Mouse (Mus musculus) stomach, adult 2 months (tissue): ENCODE measurements around the gene Vmn1r129. TPM values are rescaled to one million over a fixed set of nuclear protein-coding genes. Genes with fewer than 3 reads are reported as not detected.

ENCODE experiments used
- polyA plus RNA-seq: library from polyadenylated mRNA; depleted of rRNA; stranded (reverse); fragments of >200 nt; gene quantifications from 2 replicates; pipeline ENCODE4 v1.2.3, GENCODE M21; 2012; rRNA removed

Gene Vmn1r129
- polyA plus RNA-seq, result not detected in 2 replicates

GRCm38 (mm10) chr7:21361191-21361590 is at the start of gene Vmn1r129:
Gene Vmn1r129 (minus strand): TSS chr7:21361291.

GRCm38 (mm10) chr7:21349073-21349472 is 12.0 kb downstream of the Vmn1r129 start, which contains the start of gene Vmn1r128:
Gene Vmn1r128 (plus strand): TSS chr7:21349373.

GRCm38 (mm10) chr7:21319761-21320160 is 41.3 kb downstream of the Vmn1r129 start, which contains the start of gene Vmn1r127:
Gene Vmn1r127 (minus strand): TSS chr7:21319861.

Other genes with a start within 250 kb of the Vmn1r129 start
- not detected in 2 replicates for gene Vmn1r122, start 227.2 kb downstream of the Vmn1r129 start, polyA plus RNA-seq
- not detected in 2 replicates for gene Vmn1r123, start 199.1 kb downstream of the Vmn1r129 start, polyA plus RNA-seq
- gene Gm5157, start 170.9 kb downstream of the Vmn1r129 start, polyA plus RNA-seq, result not detected in 2 replicates
- not detected in 2 replicates for gene Vmn1r124, start 100.7 kb downstream of the Vmn1r129 start, polyA plus RNA-seq
- gene Vmn1r125, start 89.1 kb downstream of the Vmn1r129 start, polyA plus RNA-seq, result not detected in 2 replicates
- not detected in 2 replicates for gene Vmn1r126, start 59.8 kb downstream of the Vmn1r129 start, polyA plus RNA-seq
- not detected in 2 replicates for gene Vmn1r127, start 41.4 kb downstream of the Vmn1r129 start, polyA plus RNA-seq
- not detected in 2 replicates for gene Vmn1r128, start 11.9 kb downstream of the Vmn1r129 start, polyA plus RNA-seq
- not detected in 2 replicates for gene Gm6882, start 71.5 kb upstream of the Vmn1r129 start, polyA plus RNA-seq
- not detected in 2 replicates for gene Vmn1r130, start 150.5 kb upstream of the Vmn1r129 start, polyA plus RNA-seq
- gene Vmn1r131, start 184.8 kb upstream of the Vmn1r129 start, polyA plus RNA-seq, result not detected in 2 replicates